22 mouse cellular contexts compared by ENCODE assay signal in the genomic region with DNA sequence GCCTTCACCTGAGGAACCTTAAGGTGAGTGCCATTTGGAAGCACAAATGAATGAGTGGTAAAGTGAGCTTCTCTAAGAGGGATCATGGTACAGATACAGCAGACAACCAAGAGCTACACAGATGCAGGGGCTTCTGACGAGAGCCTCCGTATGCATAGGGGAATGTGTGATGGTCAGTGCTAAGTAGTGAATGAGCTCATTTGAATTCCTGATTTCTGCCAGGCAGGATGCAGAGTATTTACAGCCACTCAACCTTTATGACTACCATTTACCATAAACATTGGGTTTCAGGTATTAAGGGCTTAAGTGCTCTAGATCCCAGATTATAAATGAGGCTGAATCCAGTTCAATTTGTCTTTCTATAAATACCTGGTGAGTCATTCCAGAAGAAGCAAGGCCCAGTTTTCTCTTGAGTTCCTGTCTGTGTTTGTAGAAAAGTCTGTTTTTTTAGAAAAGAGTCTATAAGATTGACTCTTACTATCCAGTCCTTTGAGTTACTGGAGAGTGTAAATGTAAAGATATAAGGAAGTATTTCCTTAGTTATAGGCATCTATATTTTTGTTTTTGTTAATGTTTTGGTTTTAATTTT.
DNase-seq lines count a peak whose midpoint lies in the region; ATAC-seq and TF ChIP-seq lines count a peak whose summit lies in the region.
"Had no signal": no experiment of that assay in that cellular context is flagged by ENCODE, and none has a peak within 500 bp of the region (broad histone marks: within the 10 kb centered on the region; RNA-seq: fewer than 3 reads in every experiment).

No protein-coding gene starts in this region.

- POLR2A ChIA-PET in Patski (lab: Charles Lee), result no interaction called here

- 0 out of 2 replicates have a peak, but pooled peaks have one; percentile 55 for ATAC-seq in embryonic facial prominence, embryonic 14.5 days (ENCODE audit: low read depth)
- ATAC-seq in Patski, result no peak
- peak; percentile 51; the same call in 1 of the 2 replicates for ATAC-seq in stomach, postnatal 0 days (ENCODE audit: low FRiP score, low TSS enrichment)
- ATAC-seq: forebrain, embryonic 15.5 days; hindbrain, postnatal 0 days had no signal

- no peak overlapping the region for H3K4me3 ChIP-seq in embryonic facial prominence, embryonic 14.5 days (ENCODE audit: low read depth, low read length)
- H3K4me3 ChIP-seq in embryonic facial prominence, embryonic 10.5 days, result no peak overlapping the region
- H3K4me3 ChIP-seq in stomach, postnatal 0 days (ENCODE audit: low read depth, low read length), result no peak overlapping the region
- H3K4me3 ChIP-seq in limb, embryonic 10.5 days, result no peak overlapping the region
- H3K4me3 ChIP-seq: embryonic facial prominence, embryonic 12.5 days; forebrain, embryonic 10.5 days; forebrain, embryonic 15.5 days; heart, adult 2 months; heart, embryonic 15.5 days; hindbrain, embryonic 13.5 days had no signal

- no peak for TF ChIP-seq CTCF in Patski (IDR thresholded peaks at IDR 0.05)
- TF ChIP-seq CTCF in stomach, postnatal 0 days (IDR thresholded peaks at IDR 0.05; ENCODE audit: low read depth), result no peak

- H3K9me3 ChIP-seq in embryonic facial prominence, embryonic 14.5 days (ENCODE audit: control insufficient read depth, low read length), result no peaks in the 10 kb centered on the region
- no peaks in the 10 kb centered on the region for H3K9me3 ChIP-seq in embryonic facial prominence, embryonic 10.5 days
- no peaks in the 10 kb centered on the region for H3K9me3 ChIP-seq in stomach, postnatal 0 days (ENCODE audit: control insufficient read depth, low read length)
- H3K9me3 ChIP-seq in limb, embryonic 10.5 days (replicated peaks), result no peaks in the 10 kb centered on the region
- H3K9me3 ChIP-seq: embryonic facial prominence, embryonic 12.5 days; forebrain, embryonic 10.5 days; forebrain, embryonic 15.5 days; heart, embryonic 15.5 days; hindbrain, embryonic 13.5 days had no signal

- no peaks in the 10 kb centered on the region for H3K27me3 ChIP-seq in embryonic facial prominence, embryonic 14.5 days (replicated peaks; ENCODE audit: control insufficient read depth, insufficient read depth, low read length)
- H3K27me3 ChIP-seq in embryonic facial prominence, embryonic 10.5 days (replicated peaks; ENCODE audit: low read depth, poor library complexity, severe bottlenecking), result no peaks in the 10 kb centered on the region
- no peaks in the 10 kb centered on the region for H3K27me3 ChIP-seq in Patski
- H3K27me3 ChIP-seq in stomach, postnatal 0 days (ENCODE audit: control insufficient read depth, insufficient read depth, low read length), result no peaks in the 10 kb centered on the region
- no peaks in the 10 kb centered on the region for H3K27me3 ChIP-seq in limb, embryonic 10.5 days (ENCODE audit: low read depth, poor library complexity, severe bottlenecking)
- H3K27me3 ChIP-seq: embryonic facial prominence, embryonic 12.5 days; forebrain, embryonic 15.5 days; heart, embryonic 15.5 days; hindbrain, embryonic 13.5 days had no signal

- DNase-seq in embryonic facial prominence, embryonic 14.5 days (ENCODE audit: low spot score), result no peak
- DNase-seq in embryonic facial prominence, embryonic 10.5 days (ENCODE audit: low spot score), result no peak
- DNase-seq in 3T3-L1 (ENCODE audit: low read depth, low spot score) (peak; percentile 6), Patski (ENCODE audit: low read depth, low spot score) (peak; percentile 25)
- DNase-seq in stomach, postnatal 0 days (ENCODE audit: low spot score), result no peak
- no peak for DNase-seq in urinary bladder, postnatal 14 days (ENCODE audit: low spot score)
- DNase-seq in limb, embryonic 10.5 days (ENCODE audit: low spot score), result no peak
- DNase-seq: adrenal gland, postnatal 10 days; cerebellum, adult 18-20 months; cerebellum, adult 9-11 months; cerebellum, postnatal 36 days; gastrocnemius, postnatal 14 days; heart, adult 2 months; heart, postnatal 14 days; kidney, adult 11 months had no signal

- peaks cover 34% of the 10 kb centered on the region for H3K36me3 ChIP-seq in embryonic facial prominence, embryonic 14.5 days (ENCODE audit: control insufficient read depth, insufficient read depth, low read length)
- peaks cover 59% of the 10 kb centered on the region for H3K36me3 ChIP-seq in embryonic facial prominence, embryonic 10.5 days (replicated peaks)
- peaks cover 11% of the 10 kb centered on the region; the same call in 1 of the 2 replicates for H3K36me3 ChIP-seq in stomach, postnatal 0 days (ENCODE audit: control insufficient read depth, insufficient read depth, low read length)
- peaks cover 56% of the 10 kb centered on the region for H3K36me3 ChIP-seq in limb, embryonic 10.5 days

- no peak overlapping the region for H3K4me2 ChIP-seq in embryonic facial prominence, embryonic 14.5 days (ENCODE audit: low read depth, low read length)
- no peak overlapping the region for H3K4me2 ChIP-seq in stomach, postnatal 0 days (replicated peaks; ENCODE audit: low read depth)
- H3K4me2 ChIP-seq: embryonic facial prominence, embryonic 12.5 days; forebrain, embryonic 15.5 days; heart, embryonic 11.5 days; heart, embryonic 15.5 days; hindbrain, embryonic 13.5 days had no signal

- no peak overlapping the region for H3K9ac ChIP-seq in embryonic facial prominence, embryonic 14.5 days (ENCODE audit: low read depth, low read length)
- H3K9ac ChIP-seq in stomach, postnatal 0 days (ENCODE audit: low read length), result no peak overlapping the region
- H3K9ac ChIP-seq: embryonic facial prominence, embryonic 12.5 days; forebrain, embryonic 15.5 days; heart, embryonic 15.5 days; hindbrain, embryonic 13.5 days had no signal

- CTCF ChIA-PET in Patski (lab: Charles Lee), result interaction anchor here (1.1 to 2.6 kb wide), 3 partner anchors 13 to 204 kb away, joined by 3 to 6 read pairs (median 4); no protein-coding TSS in a partner anchor

- no peak overlapping the region for H3K27ac ChIP-seq in embryonic facial prominence, embryonic 14.5 days (replicated peaks; ENCODE audit: low read depth, low read length)
- H3K27ac ChIP-seq in embryonic facial prominence, embryonic 10.5 days (replicated peaks), result no peak overlapping the region
- no peak overlapping the region for H3K27ac ChIP-seq in stomach, postnatal 0 days (replicated peaks)
- H3K27ac ChIP-seq in limb, embryonic 10.5 days, result no peak overlapping the region
- H3K27ac ChIP-seq: embryonic facial prominence, embryonic 12.5 days; forebrain, embryonic 10.5 days; forebrain, embryonic 15.5 days; heart, adult 2 months; heart, embryonic 15.5 days; hindbrain, embryonic 13.5 days; hindbrain, postnatal 0 days had no signal

- 95% methylated on average over 2 of the region's 2 CpGs for WGBS in embryonic facial prominence, embryonic 14.5 days
- WGBS in embryonic facial prominence, embryonic 10.5 days, result 98% methylated on average over 2 of the region's 2 CpGs
- 56% methylated on average over 2 of the region's 2 CpGs for WGBS in stomach, postnatal 0 days
- 81% methylated on average over 2 of the region's 2 CpGs for WGBS in limb, embryonic 10.5 days

- no peaks in the 10 kb centered on the region for H3K4me1 ChIP-seq in embryonic facial prominence, embryonic 14.5 days (ENCODE audit: control insufficient read depth, insufficient read depth, low read length)
- H3K4me1 ChIP-seq in embryonic facial prominence, embryonic 10.5 days, result no peaks in the 10 kb centered on the region
- H3K4me1 ChIP-seq in stomach, postnatal 0 days (replicated peaks; ENCODE audit: control insufficient read depth, insufficient read depth), result no peaks in the 10 kb centered on the region
- no peaks in the 10 kb centered on the region for H3K4me1 ChIP-seq in limb, embryonic 10.5 days
- H3K4me1 ChIP-seq: embryonic facial prominence, embryonic 12.5 days; forebrain, embryonic 10.5 days; forebrain, embryonic 15.5 days had no signal

- in situ Hi-C loops in Patski (cut with MboI; ENCODE audit: low pct_unique_long_range_greater_than_20kb), result no loop called here

- no peak for TF ChIP-seq EP300 in stomach, postnatal 0 days (optimal IDR thresholded peaks at IDR 0.05)

Comparison
In these comparisons a context has a peak if more than half of its experiments do, and no peak if none do; other contexts are left out.
1. DNase-seq: peak in 3T3-L1 (single experiment) and Patski (single experiment); none in embryonic facial prominence, embryonic 14.5 days (single experiment), embryonic facial prominence, embryonic 10.5 days (single experiment), stomach, postnatal 0 days (single experiment), urinary bladder, postnatal 14 days (single experiment) and limb, embryonic 10.5 days (single experiment).